Mouse (Mus musculus): ENCODE results near the gene Tbcel. TPM values are rescaled to one million over a fixed set of nuclear protein-coding genes. Genes with fewer than 3 reads are reported as not detected.

Tbcel gene
- total RNA-seq, 2 experiments from 2014 or later: 20.4 to 20.6 TPM

DNA sequence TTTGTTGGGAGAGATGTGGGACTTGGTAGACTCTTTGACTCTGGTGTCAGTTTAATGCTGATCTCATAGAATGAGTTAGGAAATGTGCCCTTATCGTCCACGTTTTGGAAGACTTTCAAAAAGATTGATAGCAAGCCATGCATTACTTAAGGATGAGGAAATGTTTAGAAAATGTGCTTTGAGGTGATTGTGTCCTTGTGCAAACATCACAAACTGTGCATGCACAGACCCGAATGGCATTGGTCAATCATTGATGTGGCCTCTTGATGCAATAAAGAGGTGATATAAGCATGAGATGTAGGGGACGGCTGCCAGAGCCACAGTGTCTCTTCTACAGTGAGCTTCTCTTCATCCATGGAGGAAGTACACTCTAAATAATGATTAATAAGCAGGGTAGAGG, 20.7 kb downstream of the Tbcel start:
- DNase-seq: no peak
- intact Hi-C loops (cut with DNase I): no loop called here

DNA sequence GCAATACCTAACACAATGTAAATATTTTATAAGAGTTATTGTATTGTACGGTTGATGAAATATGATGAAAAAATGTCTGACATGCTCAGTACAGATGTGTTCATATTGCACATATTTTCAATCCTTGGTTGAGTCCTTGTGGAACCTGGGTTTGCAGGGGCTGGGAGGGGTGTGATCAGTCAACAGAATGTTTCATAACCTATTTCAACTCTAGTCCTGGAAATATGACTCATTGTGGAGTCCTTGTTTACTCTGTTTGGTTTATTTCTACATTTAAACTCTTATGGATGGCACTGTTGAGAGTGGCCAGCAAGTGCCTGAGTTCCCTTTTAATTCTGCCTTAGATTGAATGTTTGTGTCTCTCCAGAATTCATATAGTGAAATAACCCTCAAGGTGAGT, 22.9 kb downstream of the Tbcel start:
- no peak for DNase-seq
- intact Hi-C loops (cut with DNase I): no loop called here

DNA sequence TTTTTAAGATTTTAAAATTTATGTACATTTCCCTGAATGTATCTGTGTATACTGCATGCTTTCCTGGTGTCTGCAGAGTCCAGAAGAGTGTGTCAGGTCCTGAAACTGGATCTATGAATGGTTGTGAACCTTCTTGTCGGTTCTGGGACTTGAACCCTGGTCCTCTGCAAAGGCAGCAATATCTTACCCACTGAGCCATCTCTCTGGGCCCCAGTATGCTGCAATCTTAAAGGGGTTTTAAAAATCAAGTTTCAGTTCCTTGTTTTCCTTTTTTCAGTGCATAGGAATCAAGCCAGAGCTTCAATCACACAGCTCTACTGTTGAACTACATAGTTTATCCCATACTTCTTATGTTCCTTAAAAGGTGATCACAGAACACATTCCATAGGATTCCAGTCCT, 24.7 kb downstream of the Tbcel start:
- intact Hi-C loops (cut with DNase I): no loop called here
- DNase-seq: no peak

DNA sequence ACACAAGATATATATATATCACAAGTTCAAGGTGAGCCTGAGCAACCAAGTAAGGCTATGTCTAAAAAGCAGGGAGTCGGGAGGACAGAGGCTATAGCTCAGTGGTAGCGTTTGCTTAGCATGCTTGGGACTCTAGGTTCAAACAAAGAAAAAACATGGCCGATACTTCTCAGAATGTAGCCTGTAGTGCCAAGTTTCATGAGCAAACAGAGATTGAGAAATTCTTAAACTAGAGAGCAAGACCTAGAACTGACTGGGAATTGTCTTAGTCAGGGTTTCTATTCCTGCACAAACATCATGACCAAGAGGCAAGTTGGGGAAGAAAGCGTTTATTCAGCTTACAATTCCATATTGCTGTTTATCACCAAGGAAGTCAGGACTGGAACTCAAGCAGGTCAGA, 31.4 kb downstream of the Tbcel start:
- intact Hi-C loops (cut with DNase I): no loop called here
- DNase-seq: no peak

DNA sequence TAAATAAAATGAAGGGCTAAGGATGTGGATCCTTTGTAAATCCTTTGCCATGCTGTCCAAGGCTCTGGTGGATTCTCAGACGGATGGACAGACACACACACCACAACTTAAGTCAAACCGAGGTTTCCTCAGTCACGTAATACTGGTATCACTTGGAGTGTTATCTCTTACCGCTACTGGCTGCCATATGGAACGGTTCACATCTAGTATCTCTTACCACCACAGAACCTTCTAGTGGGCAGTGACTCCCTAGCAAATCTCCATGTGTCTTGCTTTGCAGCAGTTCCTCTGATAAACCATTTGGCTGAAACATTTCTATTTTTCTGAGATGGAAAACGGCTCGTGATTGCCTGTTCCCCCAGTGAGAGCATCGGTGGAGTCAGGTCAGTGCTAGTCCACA, 33.4 kb downstream of the Tbcel start:
- no peak for DNase-seq
- intact Hi-C loops (cut with DNase I): no loop called here

DNA sequence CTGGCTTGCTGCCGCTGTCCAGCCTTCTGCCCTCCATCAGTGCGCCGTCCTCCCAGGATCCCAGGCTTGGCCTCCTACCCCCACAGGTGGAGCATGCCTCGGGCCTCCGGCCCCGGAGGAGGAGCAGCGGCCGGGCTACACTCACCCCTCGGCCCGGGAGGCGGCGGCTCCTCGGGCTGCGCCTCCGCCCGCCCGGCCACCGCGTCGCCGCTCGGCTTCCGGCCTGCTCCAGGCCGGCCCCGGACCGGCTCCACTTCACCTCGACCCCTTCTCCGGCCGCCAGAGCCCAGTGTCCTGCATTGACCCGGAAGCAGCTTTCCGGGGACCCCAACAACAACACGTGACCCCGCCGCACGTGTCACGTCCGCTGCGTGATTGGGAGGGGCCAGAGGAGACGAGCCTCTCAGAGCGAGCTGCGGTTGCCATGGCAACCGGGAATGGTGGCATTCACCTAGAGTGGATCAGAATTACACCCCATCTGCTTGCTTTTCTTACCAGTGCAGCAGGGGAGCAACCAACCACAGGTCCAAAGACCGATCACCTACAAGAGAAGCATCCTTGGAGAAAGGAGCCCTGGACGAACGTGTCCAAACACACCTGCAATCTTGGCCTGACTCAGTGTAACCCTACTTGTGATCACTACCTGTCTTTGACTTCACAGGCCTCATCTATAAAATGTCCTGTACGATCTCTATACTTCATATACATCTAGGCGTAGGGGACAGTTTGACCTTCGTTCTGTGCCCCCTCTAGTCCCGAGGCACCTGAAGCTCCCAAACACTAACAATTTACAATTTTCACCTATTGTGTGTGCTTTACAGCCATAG, 35.5 kb downstream of the Tbcel start:
- intact Hi-C loops (cut with DNase I): no loop called here
- DNase-seq: peak; percentile 83 to 84

DNA sequence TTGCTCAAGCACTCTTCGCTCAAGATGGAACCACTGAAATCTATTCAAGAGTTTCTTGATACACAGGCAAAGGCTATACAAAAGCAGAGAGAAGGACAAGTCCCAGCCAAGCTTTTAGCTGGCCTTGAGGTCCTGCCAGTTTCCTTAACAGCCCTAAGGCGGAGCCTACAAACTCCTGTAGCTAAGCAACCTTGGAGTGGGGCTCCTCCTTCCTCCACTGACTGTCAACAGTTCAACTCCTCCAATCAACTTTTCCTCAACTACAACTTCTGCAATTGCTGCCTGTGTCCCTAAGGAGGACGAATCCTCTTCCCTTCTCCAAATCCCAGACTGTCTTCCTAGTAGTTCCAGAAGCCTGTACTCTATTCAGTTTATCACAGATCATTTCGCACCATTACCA, 36.4 kb downstream of the Tbcel start:
- peak; percentile 50 to 55 for DNase-seq
- intact Hi-C loops (cut with DNase I): no loop called here

DNA sequence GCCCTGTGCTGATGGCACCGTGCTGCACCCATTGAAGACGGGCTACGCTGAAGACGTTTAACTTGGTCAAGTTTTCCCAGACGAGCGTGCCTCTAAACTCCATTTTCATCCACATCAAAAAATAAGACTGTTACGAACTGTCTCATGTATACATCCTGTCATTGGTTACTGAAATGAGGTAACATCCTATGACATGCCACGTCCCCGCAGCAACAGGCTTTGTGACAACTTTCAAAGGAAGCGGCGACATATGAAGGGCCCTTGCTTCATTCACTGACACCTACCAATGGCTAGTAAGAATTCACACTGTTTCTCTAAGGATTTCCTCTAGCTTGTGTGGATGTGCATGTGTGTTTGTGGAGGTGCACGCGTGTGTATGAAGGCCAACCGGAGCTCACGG, 38.3 kb downstream of the Tbcel start:
- intact Hi-C loops (cut with DNase I): no loop called here
- no peak for DNase-seq

DNA sequence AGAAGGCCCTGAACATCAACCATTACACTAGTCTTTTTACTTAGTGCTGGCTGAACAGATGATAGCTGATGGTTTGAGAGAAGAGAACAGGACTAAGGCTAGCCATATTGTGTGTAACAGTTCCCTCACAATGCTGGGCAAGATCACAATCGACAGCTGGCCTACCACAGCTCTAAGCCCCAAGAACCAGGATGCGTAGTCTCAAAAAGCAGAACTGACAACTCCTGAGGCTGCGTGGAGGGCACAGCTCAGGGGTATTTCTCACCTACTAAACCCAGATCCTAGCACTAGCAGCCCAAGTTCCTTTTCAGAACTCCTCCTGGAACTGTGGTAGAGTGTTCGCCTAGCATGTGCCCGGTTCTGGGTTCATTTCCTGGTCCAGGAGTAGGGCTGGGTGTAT, 39.2 kb downstream of the Tbcel start:
- intact Hi-C loops (cut with DNase I): no loop called here
- no peak for DNase-seq

DNA sequence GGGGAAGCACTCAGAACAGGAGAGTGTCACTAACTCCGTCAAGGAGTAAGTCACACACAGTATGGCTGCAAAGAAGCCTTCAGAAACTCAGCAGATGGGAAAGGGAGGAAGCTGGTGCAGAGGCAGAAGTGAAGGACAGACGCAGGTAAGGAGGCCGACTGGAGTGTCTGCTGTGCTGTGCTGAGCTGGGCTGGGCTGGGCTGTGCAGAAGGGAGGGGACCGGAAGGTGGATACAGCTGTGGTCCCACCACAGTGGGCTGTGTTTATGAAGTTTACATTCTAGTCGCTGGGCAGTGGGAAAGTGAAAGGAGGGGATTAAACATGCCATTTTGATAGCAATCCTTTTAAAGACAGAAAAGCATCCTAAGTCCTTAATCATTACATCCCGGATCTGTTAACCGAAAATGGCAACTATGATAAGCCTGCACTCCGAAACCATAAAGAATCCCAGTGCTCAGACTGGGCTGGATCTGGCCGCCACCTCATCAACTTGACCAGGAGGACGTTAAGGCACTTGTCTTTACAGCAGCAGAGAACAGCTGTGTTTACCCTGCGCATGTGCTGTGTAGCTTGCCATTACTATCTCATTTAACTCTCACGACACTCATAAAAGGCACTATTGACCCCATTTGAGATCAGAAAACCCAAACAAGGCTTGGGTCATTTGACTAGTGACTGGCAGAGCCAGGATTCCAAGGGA, 40.3 kb downstream of the Tbcel start:
- DNase-seq: no peak
- intact Hi-C loops (cut with DNase I): no loop called here

DNA sequence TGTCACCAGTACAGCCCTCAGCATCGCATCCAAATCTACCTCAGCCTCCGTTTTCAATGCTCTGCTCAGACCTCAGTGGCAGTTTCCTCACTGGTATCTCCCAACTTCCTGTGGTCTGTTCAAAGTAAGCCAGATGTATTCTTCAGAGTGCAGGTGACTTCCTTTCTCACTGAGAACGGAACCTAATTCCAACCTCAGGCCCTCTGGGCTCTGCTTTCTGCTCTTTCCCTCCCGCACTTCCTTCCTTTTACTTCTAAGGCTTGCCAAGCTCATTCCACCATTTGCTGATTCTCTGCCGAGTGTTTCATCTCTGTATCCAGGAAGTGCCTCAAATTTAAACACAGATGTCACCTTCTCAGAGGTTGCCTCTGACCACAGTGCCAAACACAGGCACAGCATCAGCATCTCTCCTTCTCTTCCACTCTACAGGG, 41.9 kb downstream of the Tbcel start:
- DNase-seq: no peak
- intact Hi-C loops (cut with DNase I): no loop called here

DNA sequence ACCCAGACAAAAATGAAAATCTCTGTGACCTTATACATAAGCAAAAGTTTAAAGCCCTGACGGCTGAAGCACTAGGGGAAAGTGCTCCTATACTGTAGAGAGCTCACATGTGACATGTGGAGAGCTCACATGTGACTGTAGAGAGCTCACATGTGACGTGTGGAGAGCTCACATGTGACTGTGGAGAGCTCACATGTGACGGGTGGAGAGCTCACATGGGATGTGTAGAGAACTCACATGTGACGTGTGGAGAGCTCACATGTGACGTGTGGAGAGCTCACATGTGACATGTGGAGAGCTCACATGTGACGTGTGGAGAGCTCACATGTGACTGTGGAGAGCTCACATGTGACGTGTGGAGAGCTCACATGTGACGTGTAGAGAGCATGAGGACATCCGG, 43.4 kb downstream of the Tbcel start:
- no peak for DNase-seq
- intact Hi-C loops (cut with DNase I): no loop called here

DNA sequence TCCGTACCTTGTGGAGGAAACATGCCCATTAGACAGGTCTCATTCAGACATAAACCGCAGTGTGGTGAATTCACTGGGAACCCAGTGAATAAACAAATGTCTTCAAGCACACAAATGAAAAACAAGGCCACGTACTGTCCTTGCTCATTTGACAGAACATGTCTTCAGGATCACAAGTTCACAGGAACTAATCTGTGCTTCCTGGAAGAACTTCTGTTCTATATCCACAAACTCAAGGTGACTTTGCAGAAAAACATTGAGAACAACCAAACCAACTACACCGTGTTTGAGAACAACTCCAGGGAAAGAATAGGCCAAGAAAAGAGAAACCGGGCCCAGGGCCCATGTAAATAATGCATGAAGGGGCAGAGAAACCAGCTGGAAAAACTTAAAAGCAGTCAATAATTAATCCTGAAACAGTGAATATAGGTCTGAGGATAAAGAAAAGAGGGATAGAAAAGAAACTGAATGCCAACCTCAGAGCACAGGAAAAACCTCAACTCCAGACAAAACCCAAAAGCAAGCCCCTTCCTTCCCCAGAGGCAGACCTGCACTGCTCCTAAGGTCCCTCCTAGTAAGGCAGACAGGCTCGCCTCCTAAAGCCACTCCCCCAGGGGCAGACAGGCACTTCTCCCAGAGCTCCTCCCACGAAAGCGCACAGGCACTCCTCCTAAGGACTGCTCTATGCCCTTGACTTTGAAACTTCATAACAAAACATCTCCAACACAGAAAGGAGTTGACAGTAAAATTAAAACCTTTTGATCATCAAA, 44.2 kb downstream of the Tbcel start:
- peak; percentile 39 to 40 for DNase-seq
- intact Hi-C loops (cut with DNase I): no loop called here

DNA sequence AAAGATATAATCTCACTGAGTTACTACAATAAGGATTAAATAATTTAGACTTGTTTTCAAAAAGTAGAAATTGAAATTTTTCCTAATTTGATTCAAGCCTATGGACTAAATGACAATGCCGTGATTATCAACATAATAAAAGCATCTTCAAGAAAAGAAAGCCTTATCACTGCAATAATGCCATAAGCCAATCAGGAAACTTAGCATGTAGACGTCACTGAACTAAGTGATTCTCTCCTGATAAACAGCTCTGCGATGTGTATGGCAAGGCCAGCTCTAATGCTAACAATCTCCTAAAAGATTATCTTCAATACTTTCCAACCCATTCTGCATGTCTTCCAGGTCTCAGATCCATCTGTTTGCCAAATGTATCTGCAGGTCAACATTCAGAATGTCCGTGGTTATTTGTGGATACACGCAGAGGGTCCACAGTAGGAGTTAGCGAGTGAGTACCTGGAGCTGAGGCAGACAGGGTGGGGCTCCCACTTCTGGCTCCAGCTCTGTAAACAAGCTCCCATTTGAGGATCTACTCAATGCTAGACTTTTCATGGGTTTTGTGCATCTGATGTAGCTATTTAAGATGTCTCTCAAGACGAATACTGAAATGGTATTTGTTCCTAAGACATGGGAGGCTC, 44.9 kb downstream of the Tbcel start:
- intact Hi-C loops (cut with DNase I): no loop called here
- no peak for DNase-seq

DNA sequence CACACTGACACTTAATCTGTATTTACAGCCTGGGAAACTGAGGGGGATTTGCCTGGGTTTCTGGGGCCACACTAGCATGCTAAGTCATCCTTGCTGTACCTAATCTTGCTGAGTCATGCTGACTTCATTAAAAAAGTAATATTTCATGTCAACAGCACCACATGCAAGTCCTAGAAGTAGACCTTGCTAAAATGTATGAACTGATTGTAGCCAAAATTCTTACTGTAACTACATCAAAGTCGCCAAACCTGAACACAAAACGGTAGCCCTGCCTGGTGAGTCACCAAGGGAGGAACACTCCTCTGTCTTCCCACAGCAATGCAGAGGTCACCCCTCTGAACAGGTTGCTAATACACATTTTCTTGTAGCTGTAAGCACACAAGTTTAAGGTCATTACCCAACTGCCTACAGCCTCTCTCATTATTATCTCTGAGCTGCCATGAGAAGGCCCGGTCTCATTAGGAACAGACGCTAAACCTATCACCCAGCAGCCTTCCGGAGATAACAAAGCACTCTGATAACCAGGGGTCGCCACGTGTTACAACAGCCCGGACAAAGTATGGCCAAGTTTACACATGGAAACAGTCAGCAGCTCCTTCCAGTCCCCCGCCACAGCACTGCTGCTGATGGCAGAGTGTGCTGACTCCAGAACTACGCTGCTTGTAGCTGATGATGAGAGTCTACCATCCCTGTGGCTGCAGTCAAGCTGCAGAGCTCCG, 46.1 kb downstream of the Tbcel start:
- DNase-seq: no peak
- intact Hi-C loops (cut with DNase I): no loop called here

DNA sequence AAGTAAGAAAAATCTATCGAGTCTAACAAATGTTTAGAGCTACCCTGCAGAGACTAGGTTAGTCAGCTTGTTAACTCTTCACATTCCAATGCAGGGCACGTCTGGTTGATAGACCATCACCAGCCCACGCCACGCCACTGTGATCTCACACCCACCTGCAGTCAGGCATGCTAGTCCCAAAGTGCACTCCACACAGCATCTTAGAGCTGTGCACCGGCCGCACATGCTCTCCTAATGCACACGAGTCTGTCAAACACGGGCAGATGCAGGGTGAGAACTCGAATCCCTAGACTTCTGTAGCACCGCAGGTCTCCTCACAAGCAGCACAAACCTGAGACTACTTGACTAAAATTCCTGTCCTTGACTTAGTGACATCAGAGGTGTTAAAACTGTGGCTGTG, 47.3 kb downstream of the Tbcel start:
- intact Hi-C loops (cut with DNase I): no loop called here
- no peak for DNase-seq

DNA sequence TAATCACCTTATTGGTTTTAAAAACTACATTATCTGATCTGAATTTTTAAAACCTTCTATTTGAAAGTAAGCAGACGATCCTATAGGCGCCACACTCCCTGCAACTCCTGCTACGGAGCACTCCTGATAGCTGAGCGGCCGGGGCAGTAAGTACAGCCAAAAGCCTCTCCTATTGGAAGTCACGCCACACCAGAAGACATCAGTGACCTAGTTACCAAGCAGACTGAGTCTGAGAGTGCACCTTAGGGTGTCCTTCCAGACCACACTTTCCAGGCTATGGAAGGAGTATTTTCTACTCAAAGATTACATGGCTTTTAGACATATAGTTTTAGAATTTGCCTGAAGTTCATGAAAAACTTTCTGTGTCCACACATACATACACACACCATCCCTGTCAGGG, 47.9 kb downstream of the Tbcel start:
- intact Hi-C loops (cut with DNase I): no loop called here

DNA sequence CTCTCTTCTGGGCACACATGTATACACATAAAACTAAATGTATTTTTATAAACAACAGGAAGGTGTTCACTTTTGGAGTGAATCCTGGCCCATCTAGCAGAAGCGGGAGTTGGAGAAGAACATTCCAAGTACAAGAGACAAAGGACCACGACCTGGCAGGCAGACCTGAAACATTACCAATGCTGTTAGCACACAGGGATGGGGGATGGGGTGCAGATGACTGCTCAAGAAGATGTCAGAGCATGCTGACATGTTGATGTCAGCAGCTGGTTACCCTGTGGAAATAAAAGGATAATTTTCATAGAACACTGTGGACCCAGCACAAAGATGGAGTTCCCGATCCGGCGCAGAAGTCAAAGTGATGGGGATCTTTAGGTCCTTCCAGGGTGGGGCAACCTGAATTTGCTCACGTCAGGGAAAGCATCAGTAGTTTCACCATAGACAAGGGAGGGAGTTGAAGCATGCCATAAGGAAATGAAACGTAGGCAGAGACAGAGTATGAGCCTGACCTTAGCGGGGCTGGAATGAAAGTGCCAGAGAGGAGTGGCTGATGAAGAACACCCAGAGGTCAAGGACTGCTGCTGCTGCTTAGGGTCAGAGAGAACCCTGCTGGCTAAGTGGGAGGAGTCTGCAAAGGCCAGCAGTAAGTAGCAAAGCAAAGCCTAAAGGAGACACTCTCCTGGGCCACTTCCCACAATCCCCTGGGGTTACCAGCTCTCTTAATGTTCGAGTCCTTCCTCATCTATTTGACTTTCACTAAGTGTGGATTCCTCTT, 48.7 kb downstream of the Tbcel start:
- intact Hi-C loops (cut with DNase I): no loop called here
- no peak for DNase-seq

More for the DNA sequence above, 47.9 kb downstream of the Tbcel start:
- no peak for DNase-seq

DNA sequence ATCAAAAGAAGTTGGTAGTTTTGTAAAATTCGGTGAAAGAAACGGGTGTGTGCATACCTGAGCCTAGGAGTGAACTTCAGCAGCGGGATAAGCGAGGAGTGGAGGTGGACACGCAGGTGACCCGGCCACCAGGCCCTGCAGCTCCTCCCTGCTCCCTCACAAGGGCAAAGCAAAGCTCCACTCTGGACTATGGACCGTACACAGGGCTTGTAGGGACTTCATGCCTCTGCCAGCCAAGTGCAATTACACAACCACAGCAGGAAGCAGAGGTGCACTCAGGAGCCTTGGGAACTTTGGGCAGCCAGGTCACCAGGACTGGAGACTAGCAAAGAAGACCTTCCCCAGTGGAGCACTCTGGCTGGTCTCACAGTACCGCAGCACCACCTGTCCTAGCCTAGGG, 50.1 kb downstream of the Tbcel start:
- no peak for DNase-seq
- intact Hi-C loops (cut with DNase I): no loop called here

DNA sequence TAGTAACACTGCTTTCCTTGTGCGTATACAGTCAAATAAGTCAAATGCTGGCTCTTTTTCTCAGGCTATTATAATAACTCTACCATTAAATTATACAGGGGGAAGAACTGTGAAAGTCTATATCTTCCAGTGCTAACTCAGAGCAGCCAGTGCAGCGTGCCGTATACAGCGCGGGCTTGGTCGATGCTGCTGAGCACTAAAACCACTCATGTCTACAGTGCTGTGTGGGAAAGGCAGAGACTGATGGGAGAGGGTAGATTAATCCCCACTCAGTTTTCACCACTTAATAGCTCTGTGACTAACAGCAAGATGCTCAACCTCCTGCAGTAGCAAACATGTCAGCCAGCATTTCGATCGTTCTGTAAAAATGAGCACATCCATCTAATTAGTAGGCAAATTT, 53.2 kb downstream of the Tbcel start:
- no peak for DNase-seq
- intact Hi-C loops (cut with DNase I): no loop called here
